12 mouse cellular contexts compared by ENCODE assay signal in the genomic region with DNA sequence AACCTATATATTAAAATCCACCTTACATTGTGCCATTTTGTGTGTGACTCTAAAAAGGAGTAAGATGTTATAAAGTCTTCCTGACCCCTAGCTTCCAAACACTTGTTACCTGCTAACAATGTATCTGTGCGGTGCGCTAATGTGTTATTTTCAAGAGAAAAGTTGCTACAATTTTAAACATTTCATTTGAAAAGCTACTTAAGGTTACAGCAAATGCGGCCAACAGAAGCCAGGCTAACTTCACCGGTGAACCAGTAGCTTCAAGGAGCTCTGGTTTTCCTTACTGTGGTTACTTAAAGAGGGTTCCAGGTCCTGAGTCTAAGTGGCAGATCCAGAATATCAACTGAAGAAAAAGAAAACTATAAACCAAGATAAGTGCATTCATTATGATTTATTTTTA. TPM values are rescaled to one million over a fixed set of nuclear protein-coding genes. Genes with fewer than 3 reads are reported as not detected.
DNase-seq lines count a peak whose midpoint lies in the region; ATAC-seq lines count a peak whose summit lies in the region.
"Had no signal": no experiment of that assay in that cellular context is flagged by ENCODE, and none has a peak within 500 bp of the region (broad histone marks: within the 10 kb centered on the region; RNA-seq: fewer than 3 reads in every experiment).

No protein-coding gene starts in this region.

- ATAC-seq in heart, embryonic 15.5 days (replicated peaks; ENCODE audit: insufficient number of reproducible peaks, insufficient read depth, low FRiP score, low read depth): no peak
- no peak for ATAC-seq in neural tube, embryonic 11.5 days (ENCODE audit: insufficient read depth, low FRiP score, low TSS enrichment)
- no peak for ATAC-seq in liver, embryonic 12.5 days
- ATAC-seq in neural tube, embryonic 14.5 days (ENCODE audit: low read depth): no peak
- ATAC-seq: activated CD4-positive, CD25-positive, alpha-beta regulatory T cell, adult 4 months; CD4-positive, CD25-positive, alpha-beta regulatory T cell, adult 4 months had no signal

- no peaks in the 10 kb centered on the region for H3K36me3 ChIP-seq in heart, embryonic 15.5 days
- no peaks in the 10 kb centered on the region for H3K36me3 ChIP-seq in neural tube, embryonic 11.5 days (ENCODE audit: control insufficient read depth, insufficient read depth, low read length)
- H3K36me3 ChIP-seq in liver, embryonic 12.5 days: no peaks in the 10 kb centered on the region
- no peaks in the 10 kb centered on the region for H3K36me3 ChIP-seq in neural tube, embryonic 14.5 days (ENCODE audit: control insufficient read depth, insufficient read depth, low read length)

- intact Hi-C loops in heart, postnatal 36 days (cut with DNase I): loop anchor here (5.0 kb wide), 1 partner anchor 92 kb away; a partner anchor contains a TSS

- no peaks in the 10 kb centered on the region for H3K27me3 ChIP-seq in heart, embryonic 15.5 days
- H3K27me3 ChIP-seq in neural tube, embryonic 11.5 days (ENCODE audit: control insufficient read depth, insufficient read depth, low read length): no peaks in the 10 kb centered on the region
- no peaks in the 10 kb centered on the region for H3K27me3 ChIP-seq in liver, embryonic 12.5 days (replicated peaks)
- no peaks in the 10 kb centered on the region for H3K27me3 ChIP-seq in neural tube, embryonic 14.5 days (ENCODE audit: control insufficient read depth, insufficient read depth, low read length)

- DNase-seq in heart, postnatal 36 days: no peak
- DNase-seq in neural tube, embryonic 11.5 days (ENCODE audit: low spot score): no peak
- DNase-seq in neural tube, embryonic 10.5 days (ENCODE audit: extremely low spot score, low spot score): no peak
- no peak for DNase-seq in B cell, adult 2 months
- DNase-seq in embryo, embryonic 10 days (ENCODE audit: low spot score): no peak
- DNase-seq: kidney, postnatal 25 days; right cerebral cortex, postnatal 4 days had no signal

- H3K9me3 ChIP-seq in heart, embryonic 15.5 days (replicated peaks): no peaks in the 10 kb centered on the region
- no peaks in the 10 kb centered on the region for H3K9me3 ChIP-seq in neural tube, embryonic 11.5 days (ENCODE audit: control insufficient read depth, low read length)
- H3K9me3 ChIP-seq in liver, embryonic 12.5 days (replicated peaks): no peaks in the 10 kb centered on the region
- no peaks in the 10 kb centered on the region for H3K9me3 ChIP-seq in neural tube, embryonic 14.5 days (ENCODE audit: control insufficient read depth, low read length)

- H3K4me3 ChIP-seq in heart, embryonic 15.5 days: no peak overlapping the region
- peak overlapping the region; percentile 99; the same call in 1 of the 2 replicates for H3K4me3 ChIP-seq in neural tube, embryonic 11.5 days (ENCODE audit: low read depth, low read length)
- peak overlapping the region; percentile 99 for H3K4me3 ChIP-seq in liver, embryonic 12.5 days
- peak overlapping the region; percentile 99; the same call in 1 of the 2 replicates for H3K4me3 ChIP-seq in neural tube, embryonic 14.5 days (ENCODE audit: low read depth, low read length)

- peaks cover 27% of the 10 kb centered on the region for H3K4me1 ChIP-seq in heart, embryonic 15.5 days (replicated peaks)
- peaks cover 11% of the 10 kb centered on the region; the same call in 1 of the 2 replicates for H3K4me1 ChIP-seq in neural tube, embryonic 11.5 days (ENCODE audit: control insufficient read depth, insufficient read depth, low read length)
- H3K4me1 ChIP-seq in liver, embryonic 12.5 days: peaks cover 37% of the 10 kb centered on the region
- peaks cover 27% of the 10 kb centered on the region for H3K4me1 ChIP-seq in neural tube, embryonic 14.5 days (ENCODE audit: control insufficient read depth, insufficient read depth, low read length)

- H3K4me2 ChIP-seq in heart, embryonic 15.5 days: peak overlapping the region; percentile 68
- H3K4me2 ChIP-seq in neural tube, embryonic 11.5 days (ENCODE audit: low read depth): no peak overlapping the region; the same call in 1 of the 2 replicates
- H3K4me2 ChIP-seq in liver, embryonic 12.5 days: peak overlapping the region; percentile 91
- H3K4me2 ChIP-seq in neural tube, embryonic 14.5 days (ENCODE audit: low read depth, low read length): peak overlapping the region; percentile 66; the same call in 1 of the 2 replicates

- 94% methylated on average over 4 of the region's 4 CpGs for WGBS in heart, embryonic 15.5 days
- WGBS in neural tube, embryonic 11.5 days: 96% methylated on average over 4 of the region's 4 CpGs
- WGBS in liver, embryonic 12.5 days (ENCODE audit: insufficient replicate concordance): 86% methylated on average over 4 of the region's 4 CpGs
- WGBS in neural tube, embryonic 14.5 days: 91% methylated on average over 4 of the region's 4 CpGs

- H3K9ac ChIP-seq in heart, embryonic 15.5 days: no peak overlapping the region
- H3K9ac ChIP-seq in neural tube, embryonic 11.5 days (ENCODE audit: low read length): no peak overlapping the region
- H3K9ac ChIP-seq in liver, embryonic 12.5 days: peak overlapping the region; percentile 99; the same call in 1 of the 2 replicates
- no peak overlapping the region for H3K9ac ChIP-seq in neural tube, embryonic 14.5 days (replicated peaks; ENCODE audit: low read depth, low read length)

- H3K27ac ChIP-seq in heart, embryonic 15.5 days: no peak overlapping the region
- H3K27ac ChIP-seq in neural tube, embryonic 11.5 days (ENCODE audit: low read depth, low read length): no peak overlapping the region
- no peak overlapping the region for H3K27ac ChIP-seq in liver, embryonic 12.5 days
- no peak overlapping the region for H3K27ac ChIP-seq in neural tube, embryonic 14.5 days (ENCODE audit: low read depth, low read length)

RNA-seq across cellular contexts. Expression of a gene that starts 1.2 kb away (rescaled TPM):
- 14.8 and 18.7 TPM in 2 replicates for polyA plus RNA-seq in heart, embryonic 15.5 days (2015; fragmentation: Nextera tagmentation; extraction: Ambion mirVana)
- total RNA-seq in heart, postnatal 36 days (2021): 10 to 100 TPM; 23.1 to 26.3 TPM
- 22.3 and 24.2 TPM in 2 replicates for polyA plus RNA-seq in neural tube, embryonic 11.5 days (2014; fragmentation: Nextera tagmentation; extraction: Ambion mirVana)
- polyA plus RNA-seq in liver, embryonic 12.5 days (2016; fragmentation: Nextera tagmentation; extraction: Ambion mirVana): 11.7 and 11.8 TPM in 2 replicates
- 34.1 and 36.4 TPM in 2 replicates for polyA plus RNA-seq in neural tube, embryonic 14.5 days (2014; fragmentation: Nextera tagmentation; extraction: Ambion mirVana)
